Mouse (Mus musculus) frontal cortex, adult (tissue): Measurements from ENCODE around the gene Nrf1.
A peak's percentile ranks its signal among the peaks of the same experiment; 100 is the strongest.

Experiments used
- ATAC-seq: cut with Nextera tagmentation; 2 replicates; pipeline ENCODE4 v1.9.2; 2017; ENCODE audit warnings: mild to moderate bottlenecking, moderate library complexity, mixed read lengths; ENCODE audit not compliant: low TSS enrichment

Nrf1 gene

GRCm38 (mm10) chr6:30078938-30079529, 31.2 kb downstream of the Nrf1 start:
- no peak for ATAC-seq

- peak; percentile 89 for ATAC-seq
Measured at GRCm38 (mm10) chr6:30081339-30081738, 33.6 kb downstream of the Nrf1 start.

GRCm38 (mm10) chr6:30083307-30083706, 35.5 kb downstream of the Nrf1 start:
- ATAC-seq, result no peak

- no peak for ATAC-seq
Measured at GRCm38 (mm10) chr6:30085351-30085750, 37.6 kb downstream of the Nrf1 start.

DNA sequence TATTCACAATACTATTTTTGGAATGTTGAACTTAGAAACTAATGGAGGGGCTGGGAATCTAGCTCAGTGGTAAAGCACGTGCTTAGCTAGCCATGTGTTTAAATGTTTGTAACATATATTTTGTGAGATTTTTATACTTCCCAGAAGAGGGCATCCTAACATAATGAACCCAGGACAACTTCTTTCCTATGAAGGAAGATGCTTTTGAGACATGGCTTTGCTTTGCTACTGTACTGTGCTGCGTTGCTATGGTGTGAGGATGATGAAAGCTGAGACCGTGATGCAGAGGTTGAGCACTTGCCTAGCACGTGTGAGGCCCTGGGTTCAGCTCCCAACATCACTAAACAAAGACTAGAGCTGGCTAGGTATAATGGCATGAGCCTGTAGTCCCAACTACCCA, 43.4 kb downstream of the Nrf1 start:
- ATAC-seq, result peak; percentile 67

GRCm38 (mm10) chr6:30092816-30093215, 45.0 kb downstream of the Nrf1 start:
- no peak for ATAC-seq

GRCm38 (mm10) chr6:30101773-30102415, 54.1 kb downstream of the Nrf1 start:
- no peak for ATAC-seq

DNA sequence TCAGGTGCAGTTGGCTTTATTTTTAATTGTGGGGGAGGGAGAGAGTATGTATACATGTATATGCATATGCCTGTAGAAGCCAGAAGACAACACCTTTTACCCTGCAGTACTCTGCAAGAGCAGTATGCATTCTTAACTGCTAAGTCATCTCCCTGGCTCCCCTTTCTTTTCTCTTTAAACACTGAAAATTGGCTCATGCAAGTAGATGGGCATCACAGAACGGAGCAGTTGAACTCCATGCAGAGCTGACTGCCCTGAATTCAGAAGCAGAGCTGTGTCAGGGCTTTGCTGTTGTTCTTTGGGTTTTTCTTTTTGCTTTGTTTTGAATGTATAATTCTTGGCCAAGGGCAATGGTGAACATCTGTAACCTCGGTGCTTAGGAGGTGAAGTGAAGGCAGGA, 58.3 kb downstream of the Nrf1 start:
- no peak for ATAC-seq

DNA sequence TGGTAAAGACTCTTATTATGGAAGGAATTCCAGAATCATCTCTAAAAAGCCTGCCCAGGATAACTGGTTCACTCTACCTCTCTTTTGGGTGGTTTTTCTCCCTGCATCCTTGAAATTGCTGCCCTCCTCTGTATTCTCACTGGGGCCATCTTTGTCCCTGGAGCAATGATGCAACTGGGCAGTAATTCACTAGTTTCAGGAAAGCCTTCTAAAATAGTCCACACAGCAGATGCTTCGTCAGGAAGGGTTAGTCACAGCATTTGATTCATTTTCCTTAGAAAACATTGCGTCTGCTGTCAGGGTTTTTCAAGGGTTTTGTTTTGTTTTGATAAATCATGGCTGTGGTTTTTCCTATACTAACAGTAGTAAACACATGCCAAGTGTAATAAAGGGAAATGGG, 59.7 kb downstream of the Nrf1 start:
- ATAC-seq, result no peak

DNA sequence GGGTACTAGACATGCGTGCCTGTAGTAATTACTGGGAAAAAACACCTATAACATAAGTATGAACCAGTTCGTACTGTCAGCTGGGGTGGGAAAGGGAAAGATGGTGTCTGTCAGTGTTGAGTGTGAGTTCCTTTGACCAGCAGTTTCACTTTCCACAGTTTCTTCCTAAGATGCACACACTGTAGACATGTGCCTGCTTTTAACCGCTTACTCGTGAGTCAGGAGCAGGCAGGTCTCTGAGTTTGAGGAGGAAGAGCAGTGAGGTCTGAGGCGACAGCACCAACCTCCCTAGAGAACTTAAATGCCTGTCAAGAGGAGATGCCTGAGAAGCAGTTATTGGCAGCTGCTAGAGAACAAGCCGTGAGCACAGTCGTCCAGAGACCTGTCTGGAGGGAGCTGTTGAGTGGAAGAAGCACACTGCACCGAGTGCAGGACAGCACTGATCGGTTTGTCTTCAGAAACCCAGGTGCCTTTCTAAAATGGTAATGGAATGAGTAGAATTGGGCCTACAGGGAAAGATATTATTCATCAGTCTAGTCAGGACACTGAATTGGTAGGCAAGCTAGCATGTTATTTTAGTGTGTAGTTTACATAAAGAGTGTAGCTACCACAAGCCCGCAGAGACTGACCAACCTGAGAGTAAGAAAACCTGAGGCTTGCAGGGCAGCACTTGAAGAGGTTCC, 62.2 kb downstream of the Nrf1 start:
- no peak for ATAC-seq

DNA sequence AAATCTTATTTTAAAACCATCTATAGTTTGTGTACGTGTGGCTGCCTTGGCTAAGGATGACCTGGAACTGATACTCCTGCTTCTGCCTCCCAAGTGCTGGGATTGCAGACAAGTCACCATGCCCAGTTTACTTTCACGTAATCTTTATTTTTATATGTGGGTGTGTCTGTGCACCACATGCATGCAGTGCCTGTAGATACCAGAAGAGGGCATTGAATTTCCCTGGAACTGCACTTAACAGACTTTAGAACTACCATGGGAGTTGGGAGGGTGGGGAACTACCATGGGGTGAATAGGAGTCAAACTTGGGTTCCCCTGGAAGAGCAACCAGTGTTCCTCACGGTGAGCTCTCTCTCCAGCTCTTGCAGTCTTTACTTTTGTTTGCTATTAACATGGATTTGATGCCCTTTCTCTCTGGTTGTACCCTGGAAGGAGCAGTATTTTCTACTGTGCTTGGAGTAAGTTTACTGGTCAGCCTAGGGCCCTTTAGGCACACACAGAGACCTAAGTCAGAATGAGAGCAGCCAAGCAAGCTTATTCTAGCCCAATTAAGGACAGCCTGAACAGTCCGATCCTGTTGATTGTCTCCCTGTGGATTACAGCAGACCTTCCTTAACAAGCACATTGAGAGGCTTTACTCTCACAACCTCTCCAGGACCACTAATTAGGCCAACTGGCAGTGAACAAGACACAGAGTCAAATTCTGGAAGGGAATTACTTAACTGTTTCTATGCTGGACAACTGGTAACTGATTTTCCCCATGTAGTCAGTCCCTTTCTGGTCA, 64.8 kb downstream of the Nrf1 start:
- peak; percentile 52; the same call in 1 of the 2 replicates for ATAC-seq

- peak; percentile 85; the same call in 1 of the 2 replicates for ATAC-seq
Measured at GRCm38 (mm10) chr6:30114101-30114500, 66.3 kb downstream of the Nrf1 start.

DNA sequence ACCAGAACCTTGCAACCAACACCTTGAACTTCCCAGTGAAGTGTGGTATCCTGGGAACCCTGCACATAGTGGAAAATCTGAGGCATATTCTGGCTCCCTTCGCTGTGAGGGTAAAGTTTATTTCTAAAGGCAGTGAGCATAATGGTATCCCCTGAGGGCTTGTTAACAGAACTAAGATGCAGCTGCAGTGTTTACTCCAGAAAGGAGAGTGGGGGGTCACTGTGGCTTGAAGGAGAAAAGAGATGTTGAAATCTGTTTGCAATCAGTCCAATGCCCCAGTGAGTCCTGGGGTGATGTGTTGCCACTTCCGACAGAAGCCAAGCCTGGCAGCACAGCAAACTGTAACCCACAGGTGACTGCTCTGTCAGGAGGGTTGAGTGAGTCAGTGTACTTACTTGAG, 73.4 kb downstream of the Nrf1 start:
- no peak for ATAC-seq

DNA sequence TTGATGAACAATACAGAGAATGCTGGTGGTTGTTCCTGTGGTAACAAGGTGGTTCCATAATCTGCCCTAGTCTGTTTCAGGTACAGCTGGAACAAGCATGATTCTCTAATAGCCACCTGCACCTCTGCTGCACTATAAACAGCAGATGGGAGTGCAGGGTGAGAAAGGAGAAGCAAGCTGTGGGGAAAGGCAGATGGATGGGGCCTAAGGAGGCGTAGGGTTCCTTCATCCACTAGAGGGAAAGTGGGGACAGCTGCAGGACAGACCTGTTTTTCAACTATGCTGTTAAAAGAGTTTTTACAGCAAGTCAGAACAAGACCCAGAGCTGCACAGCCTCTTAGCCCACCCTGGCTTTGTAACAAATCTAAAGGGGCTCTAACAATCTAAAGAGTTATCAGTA, 73.8 kb downstream of the Nrf1 start:
- no peak for ATAC-seq

GRCm38 (mm10) chr6:30123391-30123790, 75.6 kb downstream of the Nrf1 start:
- ATAC-seq, result no peak

- no peak for ATAC-seq
Measured at GRCm38 (mm10) chr6:30126060-30126459, 78.3 kb downstream of the Nrf1 start.

DNA sequence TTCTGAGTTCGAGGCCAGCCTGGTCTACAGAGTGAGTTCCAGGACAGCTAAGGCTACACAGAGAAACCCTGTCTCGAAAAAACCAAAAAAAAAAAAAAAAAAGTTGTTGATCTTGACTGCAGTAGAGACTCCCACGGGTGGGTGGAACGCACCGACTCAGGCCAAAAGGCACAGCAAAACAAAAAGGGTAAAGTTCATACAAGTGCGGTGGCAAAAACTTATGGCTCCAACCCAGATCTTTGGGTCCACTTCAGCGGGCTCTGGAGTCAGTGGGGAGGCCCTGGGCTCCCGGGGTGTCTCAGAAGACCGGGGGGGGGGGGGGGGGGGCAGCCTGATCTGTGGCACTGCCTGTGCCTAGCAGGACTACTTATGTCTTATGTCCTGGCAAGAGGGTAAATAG, 79.0 kb downstream of the Nrf1 start:
- no peak for ATAC-seq

DNA sequence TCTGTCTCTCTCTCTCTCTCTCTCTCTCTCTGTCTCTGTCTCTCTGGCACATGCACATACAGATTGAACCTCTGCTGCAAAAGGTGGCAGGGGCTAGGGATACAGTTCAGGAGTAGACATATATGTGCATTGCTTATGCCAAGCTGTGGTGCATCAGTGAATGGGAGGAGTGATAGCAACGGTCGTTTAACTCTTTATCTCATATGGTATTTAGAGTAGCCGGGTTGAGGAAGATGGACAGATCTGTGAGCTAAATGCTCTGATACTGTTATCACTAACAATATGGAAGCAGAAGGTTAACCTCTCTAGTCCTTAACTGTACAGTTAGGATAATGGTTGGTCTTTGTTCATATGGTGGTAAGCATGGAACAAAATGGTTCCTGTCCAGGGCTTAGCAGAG, 84.6 kb downstream of the Nrf1 start:
- no peak for ATAC-seq

- ATAC-seq, result no peak
Measured at GRCm38 (mm10) chr6:30135590-30135989, 87.8 kb downstream of the Nrf1 start.

DNA sequence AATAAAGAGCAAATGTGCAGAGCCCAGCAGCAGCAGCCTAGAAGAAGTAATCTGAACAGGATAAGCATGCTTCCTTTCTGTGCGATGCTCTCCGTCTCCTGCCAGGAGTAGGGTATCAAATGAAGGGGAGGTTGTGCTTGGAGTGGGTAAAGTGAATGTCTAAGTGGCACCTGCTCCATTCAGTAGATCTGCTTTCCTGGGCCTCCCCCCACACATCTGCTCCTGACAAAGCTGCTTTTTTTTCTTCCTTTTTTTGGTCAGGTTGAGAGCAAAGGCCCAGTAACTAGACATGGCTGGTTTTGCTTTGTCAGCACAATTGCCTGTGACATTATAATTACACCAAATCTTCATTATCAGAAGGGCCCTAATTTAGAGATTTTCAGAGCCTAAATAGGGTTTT, 89.4 kb downstream of the Nrf1 start:
- ATAC-seq, result no peak

GRCm38 (mm10) chr6:30139329-30140045, 91.7 kb downstream of the Nrf1 start:
- ATAC-seq, result no peak

DNA sequence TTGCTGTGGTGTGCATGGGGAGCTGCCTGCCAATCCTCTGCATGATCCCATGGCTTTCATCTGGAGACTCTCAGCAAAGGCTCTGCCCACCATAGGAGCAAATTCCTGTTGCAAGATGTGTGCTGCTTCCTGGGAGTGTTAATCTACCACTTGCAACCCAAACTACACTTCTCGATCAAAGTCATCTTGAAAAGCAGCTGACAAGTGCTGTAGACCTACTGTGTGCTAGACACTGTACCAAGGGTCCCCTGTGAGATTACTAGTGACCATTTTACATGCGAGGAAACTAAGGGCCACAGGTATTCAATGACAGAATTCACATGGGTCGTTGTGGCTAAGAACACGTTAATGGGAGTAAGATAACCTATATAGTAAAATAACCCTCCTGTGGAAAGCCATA, 95.5 kb downstream of the Nrf1 start:
- ATAC-seq, result no peak
